Mouse (Mus musculus): Measurements from ENCODE around the gene Rab3il1.

- no peak for TF ChIP-seq POLR2A (IDR thresholded peaks at IDR 0.05; ENCODE audit: low read depth, low read length)
- TF ChIP-seq CTCF (conservative IDR thresholded peaks at IDR 0.05; ENCODE audit: insufficient read depth, insufficient read length, low read depth, low read length) = no peak
Measured at GRCm38 (mm10) chr19:10038910-10039309, 37.4 kb downstream of the Rab3il1 start.
